Mouse (Mus musculus): ENCODE measurements around the gene Tubgcp5. TPM values are rescaled to one million over a fixed set of nuclear protein-coding genes. Genes with fewer than 3 reads are reported as not detected.

Gene Tubgcp5
- polyA plus RNA-seq, 1 experiment, result 2.3 TPM

- no peaks in the 10 kb centered on the region for H3K27me3 ChIP-seq (ENCODE audit: control insufficient read depth, insufficient read depth, insufficient read length)
- TF ChIP-seq SRF (IDR thresholded peaks at IDR 0.05; ENCODE audit: control insufficient read depth, insufficient read length, low read depth) (no peak), TCF3 (IDR thresholded peaks at IDR 0.05; ENCODE audit: insufficient read length, low read depth) (no peak), POLR2A (IDR thresholded peaks at IDR 0.05; ENCODE audit: insufficient read length, low read depth) (no peak), MAX (IDR thresholded peaks at IDR 0.05; ENCODE audit: low read depth) (no peak), TCF12 (IDR thresholded peaks at IDR 0.05; ENCODE audit: insufficient read depth, poor library complexity, severe bottlenecking) (no peak), CEBPB (IDR thresholded peaks at IDR 0.05; ENCODE audit: insufficient read depth, poor library complexity, severe bottlenecking) (no peak), USF1 (IDR thresholded peaks at IDR 0.05; ENCODE audit: low read depth) (no peak), MYOG (IDR thresholded peaks at IDR 0.05; ENCODE audit: control insufficient read depth in 1 of 3, insufficient read depth in 1 of 3, insufficient read length in 2 of 3, low read depth in 2 of 3) (no peak), POLR2AphosphoS2 (IDR thresholded peaks at IDR 0.05; ENCODE audit: insufficient read length, low read depth) (no peak), MYOD1 (IDR thresholded peaks at IDR 0.05; ENCODE audit: control insufficient read depth in 1 of 3, insufficient read length in 2 of 3, low read depth in 2 of 3) (no peak)
- H3ac ChIP-seq (ENCODE audit: control insufficient read depth, insufficient read length), result no peak overlapping the region
- H3K36me3 ChIP-seq (ENCODE audit: control insufficient read depth, insufficient read depth), result peaks cover 39% of the 10 kb centered on the region
- no peak overlapping the region for H3K4me3 ChIP-seq
- no peaks in the 10 kb centered on the region for H3K79me2 ChIP-seq (ENCODE audit: control insufficient read depth, insufficient read depth)
- no peak overlapping the region for H3K4me2 ChIP-seq (ENCODE audit: low read depth)
Observed at GRCm38 (mm10) chr7:55827551-55827950, 33.6 kb downstream of the Tubgcp5 start.

GRCm38 (mm10) chr7:55836877-55837276, 42.9 kb downstream of the Tubgcp5 start:
- Histone ChIP-seq H3ac (ENCODE audit: control insufficient read depth, insufficient read length) (no peak overlapping the region), H3K4me3 (no peak overlapping the region), H3K4me2 (ENCODE audit: low read depth) (no peak overlapping the region), H3K36me3 (ENCODE audit: control insufficient read depth, insufficient read depth) (no peaks in the 10 kb centered on the region), H3K79me2 (ENCODE audit: control insufficient read depth, insufficient read depth) (no peaks in the 10 kb centered on the region), H3K27me3 (ENCODE audit: control insufficient read depth, insufficient read depth, insufficient read length) (no peaks in the 10 kb centered on the region)
- TF ChIP-seq USF1 (IDR thresholded peaks at IDR 0.05; ENCODE audit: low read depth) (no peak), POLR2AphosphoS2 (IDR thresholded peaks at IDR 0.05; ENCODE audit: insufficient read length, low read depth) (no peak)

- no peaks in the 10 kb centered on the region for H3K36me3 ChIP-seq (ENCODE audit: control insufficient read depth, insufficient read depth)
- peaks cover 40% of the 10 kb centered on the region for H3K79me2 ChIP-seq (ENCODE audit: control insufficient read depth, insufficient read depth)
- H3ac ChIP-seq (ENCODE audit: control insufficient read depth, insufficient read length), result peak within 1 kb of the TSS; percentile 54
- H3K4me2 ChIP-seq (ENCODE audit: low read depth), result peak within 1 kb of the TSS; percentile 81
- TF ChIP-seq REST (IDR thresholded peaks at IDR 0.05; ENCODE audit: insufficient read depth, insufficient read length), result no peak
- peak within 1 kb of the TSS; percentile 71 for H3K4me3 ChIP-seq
- no peaks in the 10 kb centered on the region for H3K27me3 ChIP-seq (ENCODE audit: control insufficient read depth, insufficient read depth, insufficient read length)
Observed at GRCm38 (mm10) chr7:55841445-55841844, 47.5 kb downstream of the Tubgcp5 start, which contains the start of gene Cyfip1. Cyfip1 (plus strand) TSS chr7:55841745.

- H3K4me2 ChIP-seq (ENCODE audit: low read depth), result peak overlapping the region; percentile 76
- H3K79me2 ChIP-seq (ENCODE audit: control insufficient read depth, insufficient read depth), result peaks cover 46% of the 10 kb centered on the region
- no peaks in the 10 kb centered on the region for H3K36me3 ChIP-seq (ENCODE audit: control insufficient read depth, insufficient read depth)
- H3ac ChIP-seq (ENCODE audit: control insufficient read depth, insufficient read length), result peak overlapping the region; percentile 54
- peak; percentile 79 for TF ChIP-seq POLR2A (IDR thresholded peaks at IDR 0.05; ENCODE audit: insufficient read length, low read depth)
- no peak for TF ChIP-seq E2F4 (IDR thresholded peaks at IDR 0.05; ENCODE audit: insufficient read depth)
- no peak for TF ChIP-seq SRF (IDR thresholded peaks at IDR 0.05; ENCODE audit: control insufficient read depth, insufficient read length, low read depth)
- peak; percentile 85 for TF ChIP-seq POLR2AphosphoS2 (IDR thresholded peaks at IDR 0.05; ENCODE audit: insufficient read length, low read depth)
- no peaks in the 10 kb centered on the region for H3K27me3 ChIP-seq (ENCODE audit: control insufficient read depth, insufficient read depth, insufficient read length)
- H3K4me3 ChIP-seq, result peak overlapping the region; percentile 71
Observed at GRCm38 (mm10) chr7:55841977-55842503, 48.1 kb downstream of the Tubgcp5 start.

- Histone ChIP-seq H3ac (ENCODE audit: control insufficient read depth, insufficient read length) (peak overlapping the region; percentile 54), H3K4me2 (ENCODE audit: low read depth) (peak overlapping the region; percentile 81), H3K27me3 (ENCODE audit: control insufficient read depth, insufficient read depth, insufficient read length) (no peaks in the 10 kb centered on the region), H3K4me3 (peak overlapping the region; percentile 71), H3K79me2 (ENCODE audit: control insufficient read depth, insufficient read depth) (peaks cover 52% of the 10 kb centered on the region), H3K36me3 (ENCODE audit: control insufficient read depth, insufficient read depth) (no peaks in the 10 kb centered on the region)
- TF ChIP-seq REST (IDR thresholded peaks at IDR 0.05; ENCODE audit: insufficient read depth, insufficient read length), result no peak
- no peak for TF ChIP-seq USF1 (IDR thresholded peaks at IDR 0.05; ENCODE audit: low read depth)
- no peak for TF ChIP-seq MYOG (IDR thresholded peaks at IDR 0.05; ENCODE audit: control insufficient read depth in 1 of 3, insufficient read depth in 1 of 3, insufficient read length in 2 of 3, low read depth in 2 of 3)
Observed at GRCm38 (mm10) chr7:55842504-55843152, 48.7 kb downstream of the Tubgcp5 start.

Measured in myocyte (in vitro differentiated cells).